Mouse (Mus musculus) CH12F3 (cell line): ENCODE measurements around the gene Hipk4.

Source experiments
- in situ Hi-C: fragments of 300-500 bp; cut with MboI; formaldehyde crosslinking; loops from 2 replicates; pipeline ENCODE4 v1.14.3; 2020; ENCODE audit warnings: low sequenced_read_pairs

The Hipk4 gene

DNA sequence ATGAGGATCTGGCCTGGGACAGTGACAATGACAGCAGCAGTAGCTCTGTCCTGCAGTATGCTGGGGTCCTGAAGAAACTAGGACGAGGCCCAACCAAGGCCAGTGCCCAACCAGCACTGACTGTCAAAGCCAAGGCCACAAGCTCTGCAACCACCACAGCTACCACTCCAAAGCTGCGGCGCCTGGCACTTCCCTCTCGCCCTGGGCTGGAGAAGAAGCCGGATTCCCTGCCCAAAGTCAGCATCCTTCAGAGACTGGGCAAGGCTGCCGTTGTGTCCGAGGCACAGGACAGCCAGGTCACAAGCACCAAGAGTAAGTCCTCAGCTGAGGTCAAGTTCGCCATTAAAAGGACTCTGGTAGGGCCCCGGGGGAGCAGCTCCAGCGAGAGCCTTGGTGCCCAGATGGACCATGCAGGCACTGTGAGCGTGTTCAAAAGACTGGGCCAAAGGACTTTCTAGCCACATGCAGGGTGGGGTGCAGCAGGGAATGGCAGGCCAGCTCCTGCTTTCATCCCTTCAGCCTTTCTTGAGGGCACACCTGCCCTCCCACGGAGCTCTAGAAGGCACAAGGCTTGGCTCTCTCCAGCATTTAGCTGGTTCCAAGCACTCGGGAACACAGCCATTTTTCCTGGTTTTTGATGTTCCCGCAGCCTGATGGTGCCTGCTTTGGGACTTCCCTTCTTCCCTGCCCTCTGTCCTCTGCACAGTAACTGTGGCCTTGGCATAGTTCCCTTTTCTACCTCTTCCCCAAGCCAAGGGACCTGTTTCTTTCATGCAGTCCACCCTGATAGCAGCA lies 57.5 kb downstream of the Hipk4 start:
- in situ Hi-C loops: no loop called here
